12 mouse cellular contexts compared by ENCODE assay signal in the genomic region with DNA sequence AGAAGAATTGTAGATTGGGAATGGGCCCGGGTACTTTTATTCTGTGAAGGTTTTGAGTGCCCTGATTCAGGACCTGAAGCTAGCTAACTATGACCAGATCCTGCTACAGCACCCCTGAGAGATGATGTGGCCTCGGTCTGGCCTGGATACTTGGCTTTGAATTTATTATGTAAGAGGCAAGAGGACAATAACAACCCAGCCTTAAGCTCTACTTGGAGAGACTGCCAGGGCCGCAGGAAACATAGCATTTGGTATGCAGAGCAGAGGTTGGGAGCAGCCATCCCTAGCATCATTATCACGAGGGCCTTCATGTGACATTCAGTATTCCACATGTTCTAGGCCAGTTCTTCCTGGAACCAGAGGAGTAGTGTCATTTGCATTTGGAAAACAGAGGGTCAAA.
A peak's percentile ranks its signal among the peaks of the same experiment; 100 is the strongest.
DNase-seq lines count a peak whose midpoint lies in the region; ATAC-seq lines count a peak whose summit lies in the region.
"Had no signal": no experiment of that assay in that cellular context is flagged by ENCODE, and none has a peak within 500 bp of the region (broad histone marks: within the 10 kb centered on the region; RNA-seq: fewer than 3 reads in every experiment).

No protein-coding gene starts in this region.

- H3K4me1 ChIP-seq in heart, embryonic 10.5 days = peaks cover 20% of the 10 kb centered on the region

- peak overlapping the region; percentile 13; the same call in 1 of the 2 replicates for H3K27ac ChIP-seq in heart, embryonic 10.5 days
- H3K27ac ChIP-seq: embryonic facial prominence, embryonic 13.5 days; limb, embryonic 13.5 days had no signal

- peak; percentile 49 for DNase-seq in adrenal gland, postnatal 10 days
- no peak for DNase-seq in adrenal gland, adult 2 months
- peak; percentile 38 for DNase-seq in lung, postnatal 36 days
- no peak for DNase-seq in lung, postnatal 14 days
- no peak for DNase-seq in heart, embryonic 10.5 days (ENCODE audit: low spot score)
- peak; percentile 55 to 82 for DNase-seq in kidney, postnatal 36 days
- DNase-seq in left cerebral cortex, postnatal 14 days (ENCODE audit: low spot score in 2 of 2) = no peak
- DNase-seq: retina, postnatal 1 day had no signal

- H3K4me3 ChIP-seq in heart, embryonic 10.5 days = no peak overlapping the region
- H3K4me3 ChIP-seq: embryonic facial prominence, embryonic 13.5 days; limb, embryonic 13.5 days had no signal

- no peaks in the 10 kb centered on the region for H3K9me3 ChIP-seq in heart, embryonic 10.5 days
- H3K9me3 ChIP-seq: embryonic facial prominence, embryonic 13.5 days; limb, embryonic 13.5 days had no signal

- 82% methylated on average over 4 of the region's 4 CpGs for WGBS in heart, embryonic 10.5 days

- H3K27me3 ChIP-seq in heart, embryonic 10.5 days (ENCODE audit: insufficient read depth, poor library complexity, severe bottlenecking) = no peaks in the 10 kb centered on the region
- H3K27me3 ChIP-seq: embryonic facial prominence, embryonic 13.5 days; limb, embryonic 13.5 days had no signal

- H3K36me3 ChIP-seq in heart, embryonic 10.5 days = no peaks in the 10 kb centered on the region
- H3K36me3 ChIP-seq: embryonic facial prominence, embryonic 13.5 days; limb, embryonic 13.5 days had no signal

- ATAC-seq in monocyte, adult 5-6 weeks (replicated peaks; ENCODE audit: insufficient number of reproducible peaks, low FRiP score, low TSS enrichment, poor library complexity, severe bottlenecking) = no peak
- ATAC-seq: lung, postnatal 0 days had no signal

- intact Hi-C loops in left cerebral cortex, postnatal 14 days (cut with DNase I) = no loop called here

Comparison
In these comparisons a context has a peak if more than half of its experiments do, and no peak if none do; other contexts are left out.
1. DNase-seq: peak in adrenal gland, postnatal 10 days (single experiment), lung, postnatal 36 days (single experiment) and kidney, postnatal 36 days (2 of 2); none in adrenal gland, adult 2 months (single experiment), lung, postnatal 14 days (single experiment), heart, embryonic 10.5 days (single experiment) and left cerebral cortex, postnatal 14 days (0 of 2).